Mouse (Mus musculus): ENCODE results near the gene Gm35315. TPM values are rescaled to one million over a fixed set of nuclear protein-coding genes. Genes with fewer than 3 reads are reported as not detected.
A peak's percentile ranks its signal among the peaks of the same experiment; 100 is the strongest.

Gene Gm35315
- total and polyA plus RNA-seq, 3 experiments = 2.3 to 3.7 (median 3.3) TPM

DNA sequence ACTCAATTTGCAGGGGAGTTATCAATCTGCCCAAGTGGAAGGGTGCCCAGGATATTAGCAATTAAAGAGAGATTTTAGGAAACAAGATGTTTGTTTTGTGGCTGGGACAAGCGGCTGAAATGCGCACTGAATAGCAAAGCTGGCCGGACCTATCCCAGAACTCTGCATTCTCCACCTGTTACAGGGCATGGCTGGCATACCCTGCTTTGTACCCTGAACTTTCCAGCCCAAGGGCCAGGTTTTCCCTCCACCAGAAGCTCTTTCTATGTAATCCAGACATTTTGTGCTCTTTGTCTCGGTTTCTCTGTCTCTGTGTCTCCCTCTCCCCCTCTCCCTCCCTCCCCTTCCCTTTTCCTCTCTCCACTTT is 610 bp upstream of the Gm35315 start:
- H3K4me1 ChIP-seq (ENCODE audit: control insufficient read depth in 1 of 2, insufficient read depth in 2 of 2) = peaks cover 0 to 25% of the 10 kb centered on the region in 2 experiments; a peak in 2 of 4 replicates
- no peaks in the 10 kb centered on the region for H3K36me3 ChIP-seq (replicated peaks in 1 of 2; ENCODE audit: control insufficient read depth in 1 of 2, insufficient read depth in 1 of 2, low read length in 1 of 2)
- no peaks in the 10 kb centered on the region for H3K27me3 ChIP-seq (replicated peaks)
- in situ Hi-C loops (cut with MboI; ENCODE audit: low pct_ligation_motif_present, low pct_unique_long_range_greater_than_20kb, low sequenced_read_pairs) = no loop called here
- H3K9me3 ChIP-seq (replicated peaks; ENCODE audit: low read length) = no peaks in the 10 kb centered on the region
- no peak for TF ChIP-seq E2F4 (IDR thresholded peaks at IDR 0.05; ENCODE audit: insufficient replicate concordance, low read depth, low read length)
- TF ChIP-seq SIN3A (IDR thresholded peaks at IDR 0.05; ENCODE audit: low read length) = 0 out of 2 replicates have a peak, but pooled peaks have one; percentile 10
- TF ChIP-seq SMC3 (IDR thresholded peaks at IDR 0.05; ENCODE audit: low read depth, low read length) = no peak
- TF ChIP-seq TCF12 (IDR thresholded peaks at IDR 0.05; ENCODE audit: low read depth, low read length) = 0 out of 2 replicates have a peak, but pooled peaks have one; percentile 4
- TF ChIP-seq ETS1 (conservative IDR thresholded peaks at IDR 0.05; ENCODE audit: low read depth, low read length) = 0 out of 2 replicates have a peak, but pooled peaks have one; percentile 12
- no peak for TF ChIP-seq IRF4 (IDR thresholded peaks at IDR 0.05; ENCODE audit: low read depth, low read length)
- TF ChIP-seq UBTF (IDR thresholded peaks at IDR 0.05; ENCODE audit: low read depth, low read length) = no peak
- H3K79me2 ChIP-seq (replicated peaks; ENCODE audit: control insufficient read depth, extremely low read depth, insufficient read depth, poor library complexity, severe bottlenecking) = no peaks in the 10 kb centered on the region
- peak overlapping the region; percentile 64 for H3K4me2 ChIP-seq (ENCODE audit: insufficient read depth, low read depth, poor library complexity, severe bottlenecking)
- dilution Hi-C loops (cut with MboI; ENCODE audit: extremely low pct_ligation_motif_present, extremely low pct_unique_long_range_greater_than_20kb, low sequenced_read_pairs) = no loop called here
- H3K4me3 ChIP-seq (replicated peaks in 1 of 3; ENCODE audit: low read depth in 2 of 3, low read length in 2 of 3, poor library complexity in 1 of 3) = peak overlapping the region; percentile 60 to 77 (median 62)
- H3K27ac ChIP-seq (ENCODE audit: insufficient read depth, low read depth) = 0 out of 2 replicates have a peak overlapping the region, but pooled peaks have one; percentile 44
- no peak for DNase-seq (ENCODE audit: extremely low read depth)
- H3K9ac ChIP-seq (ENCODE audit: insufficient read depth, low read depth) = peak overlapping the region; percentile 54

DNA sequence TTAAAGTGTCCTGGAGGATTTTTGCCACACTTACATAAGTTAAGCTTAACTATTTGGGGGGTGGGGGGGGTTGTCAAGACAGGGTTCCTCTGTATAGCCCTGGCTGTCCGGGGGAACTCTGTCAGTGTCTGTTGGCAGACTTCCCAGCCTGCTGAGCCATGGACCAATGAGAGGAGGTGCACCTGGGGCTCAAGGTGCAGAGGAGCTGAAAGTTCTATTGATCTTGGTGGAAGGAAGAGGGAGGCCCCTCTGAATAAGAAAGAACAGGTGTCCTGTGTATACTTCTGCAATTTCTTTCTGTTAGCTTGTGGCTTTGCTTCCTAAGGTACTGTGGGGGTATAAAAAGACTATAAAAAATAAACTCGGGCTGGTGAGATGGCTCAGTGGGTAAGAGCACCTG is 2.7 kb downstream of the Gm35315 start:
- no peaks in the 10 kb centered on the region for H3K9me3 ChIP-seq (replicated peaks; ENCODE audit: low read length)
- H3K4me2 ChIP-seq (ENCODE audit: insufficient read depth, low read depth, poor library complexity, severe bottlenecking) = no peak overlapping the region
- no peak for DNase-seq (ENCODE audit: extremely low read depth)
- H3K27me3 ChIP-seq (replicated peaks) = no peaks in the 10 kb centered on the region
- H3K36me3 ChIP-seq (replicated peaks in 1 of 2; ENCODE audit: control insufficient read depth in 1 of 2, insufficient read depth in 1 of 2, low read length in 1 of 2) = no peaks in the 10 kb centered on the region
- dilution Hi-C loops (cut with MboI; ENCODE audit: extremely low pct_ligation_motif_present, extremely low pct_unique_long_range_greater_than_20kb, low sequenced_read_pairs) = no loop called here
- TF ChIP-seq RAD21 (IDR thresholded peaks at IDR 0.05; ENCODE audit: low read depth, low read length) (no peak), MAZ (IDR thresholded peaks at IDR 0.05; ENCODE audit: low read depth, low read length) (no peak), KAT2A (IDR thresholded peaks at IDR 0.05; ENCODE audit: insufficient replicate concordance, low read length) (no peak), SMC3 (IDR thresholded peaks at IDR 0.05; ENCODE audit: low read depth, low read length) (no peak), MXI1 (IDR thresholded peaks at IDR 0.05; ENCODE audit: low read depth, low read length) (no peak), TCF12 (IDR thresholded peaks at IDR 0.05; ENCODE audit: low read depth, low read length) (no peak), MAX (IDR thresholded peaks at IDR 0.05; ENCODE audit: low read length) (no peak), ZNF384 (IDR thresholded peaks at IDR 0.05; ENCODE audit: low read depth, low read length) (no peak), ZKSCAN1 (IDR thresholded peaks at IDR 0.05; ENCODE audit: borderline replicate concordance, low read depth, low read length) (no peak), USF2 (conservative IDR thresholded peaks at IDR 0.05; ENCODE audit: low read depth, low read length) (no peak), UBTF (IDR thresholded peaks at IDR 0.05; ENCODE audit: low read depth, low read length) (no peak), ZC3H11A (IDR thresholded peaks at IDR 0.05; ENCODE audit: low read depth, low read length) (no peak), ETS1 (conservative IDR thresholded peaks at IDR 0.05; ENCODE audit: low read depth, low read length) (no peak)
- no peak overlapping the region for H3K9ac ChIP-seq (ENCODE audit: insufficient read depth, low read depth)
- H3K27ac ChIP-seq (ENCODE audit: insufficient read depth, low read depth) = no peak overlapping the region
- no peaks in the 10 kb centered on the region for H3K79me2 ChIP-seq (replicated peaks; ENCODE audit: control insufficient read depth, extremely low read depth, insufficient read depth, poor library complexity, severe bottlenecking)
- peaks cover 0 to 25% of the 10 kb centered on the region in 2 experiments; a peak in 2 of 4 replicates for H3K4me1 ChIP-seq (ENCODE audit: control insufficient read depth in 1 of 2, insufficient read depth in 2 of 2)
- in situ Hi-C loops (cut with MboI; ENCODE audit: low pct_ligation_motif_present, low pct_unique_long_range_greater_than_20kb, low sequenced_read_pairs) = no loop called here
- no peak overlapping the region for H3K4me3 ChIP-seq (replicated peaks in 1 of 3; ENCODE audit: low read depth in 2 of 3, low read length in 2 of 3, poor library complexity in 1 of 3)
